Mouse (Mus musculus) heart, embryonic 11.5 days (tissue): ENCODE measurements around the gene Cyb561d2. TPM values are rescaled to one million over a fixed set of nuclear protein-coding genes. Genes with fewer than 3 reads are reported as not detected.
A peak's percentile ranks its signal among the peaks of the same experiment; 100 is the strongest.

Experiments used
- ATAC-seq: fragments of 200-750 bp; cut with Nextera tagmentation; replicated peaks from 2 replicates; pipeline ENCODE4 v1.8.0; 2017; ENCODE audit warnings: moderate library complexity; ENCODE audit not compliant: insufficient number of reproducible peaks, low FRiP score, low TSS enrichment
- H3K27ac ChIP-seq: fragments of 300-500 bp; sonication (generic); 2 replicates; pipeline ENCODE4 v1.5.1; 2014; ENCODE audit warnings: mild to moderate bottlenecking, low read depth, low read length
- H3K27me3 ChIP-seq: fragments of 300-500 bp; sonication (generic); 2 replicates; pipeline ENCODE4 v1.6.1; 2014; ENCODE audit warnings: mild to moderate bottlenecking, low read length, mixed read lengths; ENCODE audit not compliant: control insufficient read depth, insufficient read depth
- H3K36me3 ChIP-seq: fragments of 300-500 bp; sonication (generic); 2 replicates; pipeline ENCODE4 v1.6.1; 2014; ENCODE audit warnings: mild to moderate bottlenecking, low read length, moderate library complexity, mixed read lengths; ENCODE audit not compliant: control insufficient read depth, insufficient read depth
- H3K4me1 ChIP-seq: fragments of 300-500 bp; sonication (generic); 2 replicates; pipeline ENCODE4 v1.6.1; 2014; ENCODE audit warnings: low read length; ENCODE audit not compliant: control insufficient read depth, insufficient read depth
- H3K4me2 ChIP-seq: fragments of 300-500 bp; sonication (generic); 2 replicates; pipeline ENCODE4 v1.6.1; 2014; ENCODE audit warnings: mild to moderate bottlenecking, moderate library complexity
- H3K4me3 ChIP-seq: fragments of 300-500 bp; sonication (generic); 2 replicates; pipeline ENCODE4 v1.5.1; 2014; ENCODE audit warnings: low read depth, low read length
- H3K9ac ChIP-seq: fragments of 300-500 bp; sonication (generic); 2 replicates; pipeline ENCODE4 v1.6.1; 2014; ENCODE audit warnings: mild to moderate bottlenecking, low read depth, low read length, moderate library complexity
- H3K9me3 ChIP-seq: fragments of 300-500 bp; sonication (generic); replicated peaks from 2 replicates; pipeline ENCODE4 v1.6.1; 2016; ENCODE audit warnings: low read length; ENCODE audit not compliant: control insufficient read depth
- WGBS: fragments of 180-500 bp; shearing (Covaris S2); extraction: QIAGEN DNeasy Blood & Tissue Kit; methylation state at CpG from one replicate; pipeline ENCODE4 v1.1.7; 2014; ENCODE audit not compliant: insufficient replicate concordance; 5-methylcytosine and 5-hydroxymethylcytosine counted together
- polyA plus RNA-seq: library from polyadenylated mRNA; unstranded; fragments of >200 nt; fragmentation: Nextera tagmentation; extraction: Ambion mirVana; gene quantifications from 2 replicates; pipeline ENCODE4 v1.2.1, GENCODE M21; 2014

Cyb561d2 gene
- polyA plus RNA-seq, 1 experiment from 2014 or later, result 16.6 TPM

- H3K27me3 ChIP-seq, result no peaks in the 10 kb centered on the region; the same call in 1 of the 2 replicates
- 76% methylated on average over 14 of the region's 14 CpGs for WGBS
- H3K4me1 ChIP-seq, result peaks cover 4% of the 10 kb centered on the region
- H3K36me3 ChIP-seq, result no peaks in the 10 kb centered on the region; the same call in 1 of the 2 replicates
- no peak overlapping the region for H3K4me2 ChIP-seq
- no peak for ATAC-seq
- no peaks in the 10 kb centered on the region for H3K9me3 ChIP-seq
- no peak overlapping the region for H3K27ac ChIP-seq
- H3K4me3 ChIP-seq, result no peak overlapping the region
- no peak overlapping the region for H3K9ac ChIP-seq
These were observed 31.5 kb downstream of the Cyb561d2 start for GRCm38 (mm10) chr9:107510384-107511100.

- Histone ChIP-seq H3K27me3 (no peaks in the 10 kb centered on the region), H3K9me3 (no peaks in the 10 kb centered on the region), H3K4me3 (no peak overlapping the region), H3K36me3 (no peaks in the 10 kb centered on the region; the same call in 1 of the 2 replicates), H3K4me1 (peaks cover 8% of the 10 kb centered on the region), H3K9ac (no peak overlapping the region), H3K4me2 (no peak overlapping the region), H3K27ac (no peak overlapping the region)
- ATAC-seq, result no peak
- 62% methylated on average over 10 of the region's 10 CpGs for WGBS
These were observed 33.7 kb downstream of the Cyb561d2 start for GRCm38 (mm10) chr9:107508266-107508665.

GRCm38 (mm10) chr9:107504662-107505537, 37.1 kb downstream of the Cyb561d2 start:
- 76% methylated on average over 19 of the region's 19 CpGs for WGBS
- ATAC-seq, result no peak
- no peaks in the 10 kb centered on the region for H3K27me3 ChIP-seq
- no peak overlapping the region for H3K9ac ChIP-seq
- no peak overlapping the region for H3K27ac ChIP-seq
- no peak overlapping the region for H3K4me3 ChIP-seq
- no peaks in the 10 kb centered on the region for H3K9me3 ChIP-seq
- peaks cover 20% of the 10 kb centered on the region for H3K4me1 ChIP-seq
- no peaks in the 10 kb centered on the region for H3K36me3 ChIP-seq
- no peak overlapping the region for H3K4me2 ChIP-seq

- WGBS, result 84% methylated on average over 12 of the region's 12 CpGs
- Histone ChIP-seq H3K4me2 (no peak overlapping the region), H3K36me3 (no peaks in the 10 kb centered on the region), H3K27me3 (no peaks in the 10 kb centered on the region), H3K4me3 (no peak overlapping the region), H3K9me3 (no peaks in the 10 kb centered on the region), H3K9ac (no peak overlapping the region), H3K27ac (no peak overlapping the region), H3K4me1 (peaks cover 18% of the 10 kb centered on the region)
- ATAC-seq, result no peak
These were observed 39.7 kb downstream of the Cyb561d2 start for GRCm38 (mm10) chr9:107502131-107502846.

GRCm38 (mm10) chr9:107500708-107501286, 41.2 kb downstream of the Cyb561d2 start:
- Histone ChIP-seq H3K9me3 (no peaks in the 10 kb centered on the region), H3K9ac (peak overlapping the region; percentile 6; the same call in 1 of the 2 replicates), H3K27me3 (no peaks in the 10 kb centered on the region), H3K4me2 (no peak overlapping the region), H3K4me1 (peaks cover 15% of the 10 kb centered on the region), H3K27ac (no peak overlapping the region), H3K36me3 (no peaks in the 10 kb centered on the region), H3K4me3 (no peak overlapping the region)
- ATAC-seq, result no peak
- WGBS, result 80% methylated on average over 3 of the region's 3 CpGs

- no peaks in the 10 kb centered on the region for H3K36me3 ChIP-seq
- 0 out of 2 replicates have a peak overlapping the region, but pooled peaks have one; percentile 18 for H3K27ac ChIP-seq
- H3K27me3 ChIP-seq, result no peaks in the 10 kb centered on the region
- peak overlapping the region; percentile 45 for H3K4me2 ChIP-seq
- peak overlapping the region; percentile 4; the same call in 1 of the 2 replicates for H3K4me3 ChIP-seq
- H3K4me1 ChIP-seq, result peaks cover 23% of the 10 kb centered on the region
- H3K9ac ChIP-seq, result 0 out of 2 replicates have a peak overlapping the region, but pooled peaks have one; percentile 12
- whole genome bisulfite sequencing, result 73% methylated on average over 3 of the region's 3 CpGs
- no peaks in the 10 kb centered on the region for H3K9me3 ChIP-seq
- peak; percentile 62 for ATAC-seq
These were observed 45.6 kb downstream of the Cyb561d2 start for GRCm38 (mm10) chr9:107496359-107496758.

- no peak for ATAC-seq
- Histone ChIP-seq H3K9me3 (no peaks in the 10 kb centered on the region), H3K4me1 (peaks cover 11% of the 10 kb centered on the region), H3K4me2 (no peak overlapping the region), H3K36me3 (no peaks in the 10 kb centered on the region), H3K4me3 (no peak overlapping the region), H3K27me3 (no peaks in the 10 kb centered on the region), H3K27ac (no peak overlapping the region), H3K9ac (no peak overlapping the region)
- 85% methylated on average over 12 of the region's 12 CpGs for WGBS
These were observed 47.8 kb downstream of the Cyb561d2 start for GRCm38 (mm10) chr9:107494238-107494637.

- Histone ChIP-seq H3K4me2 (no peak overlapping the region), H3K27ac (peak overlapping the region; percentile 51), H3K9me3 (no peaks in the 10 kb centered on the region), H3K4me1 (peaks cover 11% of the 10 kb centered on the region), H3K36me3 (no peaks in the 10 kb centered on the region), H3K27me3 (no peaks in the 10 kb centered on the region), H3K4me3 (no peak overlapping the region), H3K9ac (0 out of 2 replicates have a peak overlapping the region, but pooled peaks have one; percentile 16)
- no peak for ATAC-seq
- 18% methylated on average over 1 of the region's 1 CpGs for WGBS
These were observed 48.5 kb downstream of the Cyb561d2 start for GRCm38 (mm10) chr9:107493511-107493910.
